Mouse (Mus musculus) erythroblast, embryonic 14.5 days (primary cell): ENCODE results near the gene Car15. TPM values are rescaled to one million over a fixed set of nuclear protein-coding genes. Genes with fewer than 3 reads are reported as not detected.

Experiments used
- H3K27me3 ChIP-seq: 2 replicates; pipeline ENCODE4 v1.6.1; 2012; ENCODE audit warnings: inconsistent platforms; ENCODE audit not compliant: control insufficient read depth
- H3K36me3 ChIP-seq: 2 replicates; pipeline ENCODE4 v1.6.1; 2012; ENCODE audit warnings: mild to moderate bottlenecking, inconsistent platforms; ENCODE audit not compliant: control insufficient read depth
- H3K4me1 ChIP-seq: 2 replicates; pipeline ENCODE4 v1.6.1; 2012; ENCODE audit warnings: inconsistent platforms; ENCODE audit not compliant: control insufficient read depth
- H3K4me3 ChIP-seq: replicated peaks from 2 replicates; pipeline ENCODE3; 2012; ENCODE audit warnings: moderate library complexity, mild to moderate bottlenecking, inconsistent platforms
- H3K9me3 ChIP-seq: 2 replicates; pipeline ENCODE4 v1.6.1; 2012; ENCODE audit warnings: low read length, inconsistent platforms, mixed read lengths; ENCODE audit not compliant: control insufficient read depth
- GATA1 ChIP-seq: IDR thresholded peaks from 2 replicates; pipeline ENCODE4 v1.6.1; 2012; ENCODE audit warnings: low read length, inconsistent platforms, mixed read lengths
- TAL1 ChIP-seq: IDR thresholded peaks from 3 replicates; pipeline ENCODE4 v1.6.1; 2012; ENCODE audit warnings: low read length, inconsistent platforms, mixed read lengths
- polyA plus RNA-seq: library from polyadenylated mRNA; stranded (reverse); fragments of >175 nt; gene quantifications from 2 replicates; pipeline ENCODE4 v1.2.3, GENCODE M21; 2012

Gene Car15
- polyA plus RNA-seq, 1 experiment: 0.44 TPM

GRCm38 (mm10) chr16:17857157-17857556, 19.0 kb upstream of the Car15 start:
- Histone ChIP-seq H3K4me1 (no peaks in the 10 kb centered on the region), H3K9me3 (no peaks in the 10 kb centered on the region), H3K36me3 (peaks cover 84% of the 10 kb centered on the region), H3K4me3 (no peak overlapping the region), H3K27me3 (no peaks in the 10 kb centered on the region)
- TF ChIP-seq TAL1 (no peak), GATA1 (no peak)

GRCm38 (mm10) chr16:17853263-17853662, 15.1 kb upstream of the Car15 start:
- TF ChIP-seq GATA1 (no peak), TAL1 (no peak)
- no peaks in the 10 kb centered on the region for H3K4me1 ChIP-seq
- H3K36me3 ChIP-seq: peaks cover 89% of the 10 kb centered on the region

DNA sequence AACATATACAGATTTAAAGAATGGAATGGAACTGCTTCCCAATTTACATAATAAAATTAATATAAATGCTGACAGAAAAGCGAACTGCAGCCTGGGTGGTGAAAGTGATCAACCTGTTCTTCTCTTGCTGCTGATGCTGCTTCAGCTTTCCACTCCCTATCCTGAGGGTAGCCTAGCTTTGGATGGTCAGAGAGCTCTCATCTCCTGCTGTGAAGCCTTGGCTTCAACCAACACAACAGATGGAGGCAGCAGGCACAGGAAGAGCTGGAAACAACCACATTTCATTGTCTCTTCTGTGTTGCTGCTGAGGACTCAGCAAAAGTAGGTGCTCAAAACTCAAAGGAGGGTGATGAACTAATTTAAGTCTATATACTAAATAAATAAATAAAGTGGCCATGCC, 13.7 kb upstream of the Car15 start:
- peaks cover 89% of the 10 kb centered on the region for H3K36me3 ChIP-seq
- H3K27me3 ChIP-seq: no peaks in the 10 kb centered on the region
- no peaks in the 10 kb centered on the region for H3K4me1 ChIP-seq
- no peak for TF ChIP-seq GATA1
- no peak overlapping the region for H3K4me3 ChIP-seq
- no peaks in the 10 kb centered on the region for H3K9me3 ChIP-seq

More at GRCm38 (mm10) chr16:17853263-17853662, 15.1 kb upstream of the Car15 start:
- H3K4me3 ChIP-seq: no peak overlapping the region
- H3K9me3 ChIP-seq: no peaks in the 10 kb centered on the region
- H3K27me3 ChIP-seq: no peaks in the 10 kb centered on the region

DNA sequence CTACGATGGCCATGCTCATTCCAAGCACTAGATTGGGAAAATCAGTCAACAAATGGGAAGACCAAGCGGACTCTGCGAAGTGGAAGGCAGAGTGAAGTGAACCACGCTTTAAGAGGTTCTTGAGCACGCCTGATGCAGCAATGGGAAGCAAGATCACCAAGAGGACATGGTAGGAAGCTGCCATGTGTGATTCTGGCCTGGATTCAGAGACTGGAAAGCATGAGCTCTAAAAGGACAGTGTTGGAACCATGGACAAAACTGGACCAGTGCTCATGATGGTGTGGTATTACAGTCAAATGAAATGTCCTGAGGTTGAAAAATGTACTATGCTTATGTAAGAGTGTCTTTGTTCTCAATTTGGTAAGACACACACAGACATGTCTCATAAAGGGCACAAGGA, 13.2 kb upstream of the Car15 start:
- no peak overlapping the region for H3K4me3 ChIP-seq
- no peaks in the 10 kb centered on the region for H3K4me1 ChIP-seq
- no peaks in the 10 kb centered on the region for H3K9me3 ChIP-seq
- H3K36me3 ChIP-seq: peaks cover 89% of the 10 kb centered on the region
- no peaks in the 10 kb centered on the region for H3K27me3 ChIP-seq
- TF ChIP-seq TAL1: no peak
- no peak for TF ChIP-seq GATA1

DNA sequence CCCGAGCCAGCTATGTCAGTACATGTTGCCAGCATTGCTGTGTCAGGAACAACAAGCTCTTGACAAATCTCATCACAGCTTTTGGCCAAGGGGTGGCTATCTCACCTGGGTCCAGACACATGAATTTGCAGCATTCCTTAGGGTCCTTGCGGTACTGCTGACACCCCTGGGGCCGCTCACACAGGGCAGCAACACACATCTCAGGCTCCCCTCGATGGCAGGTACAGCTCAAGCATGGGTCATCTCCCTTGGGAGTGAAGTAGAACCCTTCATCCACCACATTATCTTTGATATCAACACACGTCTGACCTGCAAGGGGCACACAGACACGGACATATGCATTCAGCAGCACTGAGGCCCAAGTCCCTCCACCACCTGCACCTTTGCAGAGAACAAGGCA, 11.3 kb upstream of the Car15 start:
- Histone ChIP-seq H3K4me3 (no peak overlapping the region), H3K36me3 (peaks cover 92% of the 10 kb centered on the region)

DNA sequence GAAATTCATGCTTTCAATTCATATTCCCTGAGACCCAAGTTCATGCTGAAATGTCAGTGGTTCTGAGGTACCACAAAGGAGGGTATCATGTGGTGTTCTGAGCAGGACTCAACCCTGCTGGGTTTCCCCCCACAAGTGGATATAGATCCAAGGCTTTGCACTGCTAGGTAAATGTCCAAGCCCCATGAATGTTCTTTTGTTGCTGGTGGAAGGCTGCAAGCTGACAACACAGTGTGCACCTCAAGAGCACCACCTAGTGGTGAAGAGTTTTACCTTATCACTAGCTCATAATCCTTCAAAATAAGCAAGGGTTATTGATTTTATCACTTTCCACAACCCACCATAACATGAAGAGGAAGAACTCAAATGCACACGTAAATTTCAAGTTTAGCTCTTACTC, 10.8 kb upstream of the Car15 start:
- Histone ChIP-seq H3K4me1 (no peaks in the 10 kb centered on the region), H3K4me3 (no peak overlapping the region), H3K9me3 (no peaks in the 10 kb centered on the region), H3K36me3 (peaks cover 92% of the 10 kb centered on the region), H3K27me3 (no peaks in the 10 kb centered on the region)
- TF ChIP-seq GATA1 (no peak), TAL1 (no peak)

More for the DNA sequence above, 11.3 kb upstream of the Car15 start:
- no peaks in the 10 kb centered on the region for H3K9me3 ChIP-seq
- H3K4me1 ChIP-seq: no peaks in the 10 kb centered on the region
- H3K27me3 ChIP-seq: no peaks in the 10 kb centered on the region
- TF ChIP-seq TAL1 (no peak), GATA1 (no peak)

- Histone ChIP-seq H3K4me1 (no peaks in the 10 kb centered on the region), H3K36me3 (peaks cover 93% of the 10 kb centered on the region), H3K4me3 (no peak overlapping the region), H3K27me3 (no peaks in the 10 kb centered on the region), H3K9me3 (no peaks in the 10 kb centered on the region)
- TF ChIP-seq GATA1: no peak
- TF ChIP-seq TAL1: no peak
Measured at GRCm38 (mm10) chr16:17848431-17848830, 10.3 kb upstream of the Car15 start.

GRCm38 (mm10) chr16:17843701-17844365, 5.7 kb upstream of the Car15 start:
- Histone ChIP-seq H3K9me3 (no peaks in the 10 kb centered on the region), H3K4me3 (no peak overlapping the region), H3K4me1 (no peaks in the 10 kb centered on the region), H3K36me3 (peaks cover 89% of the 10 kb centered on the region), H3K27me3 (no peaks in the 10 kb centered on the region)
- no peak for TF ChIP-seq TAL1
- no peak for TF ChIP-seq GATA1

DNA sequence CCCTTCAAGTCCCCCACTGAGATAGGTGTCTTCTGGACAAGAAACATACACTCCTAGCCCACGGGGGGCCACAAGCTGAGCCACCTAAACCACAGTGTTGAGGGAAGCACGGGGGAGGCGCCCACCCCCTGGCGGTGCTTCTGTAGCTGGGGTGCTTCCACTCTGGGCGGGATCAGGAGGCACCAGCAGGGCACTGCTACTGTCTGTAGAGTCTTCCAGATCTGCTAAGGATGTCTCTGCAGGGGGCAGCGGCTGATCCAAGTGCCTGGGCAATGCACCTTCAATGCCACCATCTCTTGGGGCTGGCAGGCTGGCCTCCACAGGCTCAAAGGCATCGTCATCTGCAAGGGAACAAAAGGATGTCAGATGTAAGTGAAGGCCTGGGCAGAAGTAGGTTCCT, 4.3 kb upstream of the Car15 start:
- Histone ChIP-seq H3K27me3 (peaks cover 4% of the 10 kb centered on the region), H3K36me3 (peaks cover 75% of the 10 kb centered on the region), H3K4me1 (no peaks in the 10 kb centered on the region), H3K9me3 (no peaks in the 10 kb centered on the region), H3K4me3 (no peak overlapping the region)
- no peak for TF ChIP-seq TAL1
- no peak for TF ChIP-seq GATA1

GRCm38 (mm10) chr16:17839976-17840375, 1.8 kb upstream of the Car15 start:
- TF ChIP-seq GATA1 (no peak), TAL1 (no peak)
- H3K9me3 ChIP-seq: no peaks in the 10 kb centered on the region
- H3K4me1 ChIP-seq: no peaks in the 10 kb centered on the region
- peaks cover 50% of the 10 kb centered on the region for H3K36me3 ChIP-seq
- peaks cover 29% of the 10 kb centered on the region for H3K27me3 ChIP-seq
- H3K4me3 ChIP-seq: no peak overlapping the region
